Mouse (Mus musculus) lung, postnatal 0 days (tissue): ENCODE data around the gene Atl3. TPM values are rescaled to one million over a fixed set of nuclear protein-coding genes. Genes with fewer than 3 reads are reported as not detected.

Experiments used
- ATAC-seq: fragments of 200-750 bp; cut with Nextera tagmentation; 2 replicates; pipeline ENCODE4 v1.8.0; 2017; ENCODE audit warnings: moderate library complexity
- DNase-seq: peaks from one replicate; pipeline ENCODE4 v3.0.0-alpha.2; 2016; ENCODE audit warnings: low spot score
- H3K27ac ChIP-seq: fragments of 300-500 bp; sonication (generic); 2 replicates; pipeline ENCODE4 v1.5.1; 2014; ENCODE audit warnings: antibody characterized with exemption, mild to moderate bottlenecking, low read length, mixed read lengths
- H3K27me3 ChIP-seq: fragments of 300-500 bp; sonication (generic); replicated peaks from 2 replicates; pipeline ENCODE4 v1.6.1; 2014; ENCODE audit warnings: low read length, mixed read lengths; ENCODE audit not compliant: insufficient read depth
- H3K36me3 ChIP-seq: fragments of 300-500 bp; sonication (generic); 2 replicates; pipeline ENCODE4 v1.6.1; 2014; ENCODE audit warnings: low read length, mixed read lengths; ENCODE audit not compliant: insufficient read depth
- H3K4me1 ChIP-seq: fragments of 300-500 bp; sonication (generic); 2 replicates; pipeline ENCODE4 v1.6.1; 2014; ENCODE audit warnings: antibody characterized with exemption, low read depth, low read length, mixed read lengths; ENCODE audit not compliant: insufficient read depth
- H3K4me2 ChIP-seq: fragments of 300-500 bp; sonication (generic); replicated peaks from 2 replicates; pipeline ENCODE4 v1.6.1; 2014; ENCODE audit warnings: low read depth, mild to moderate bottlenecking, low read length, moderate library complexity, mixed read lengths
- H3K4me3 ChIP-seq: fragments of 300-500 bp; sonication (generic); 2 replicates; pipeline ENCODE4 v1.5.1; 2014; ENCODE audit warnings: low read depth, low read length
- H3K9ac ChIP-seq: fragments of 300-500 bp; sonication (generic); replicated peaks from 2 replicates; pipeline ENCODE4 v1.6.1; 2014; ENCODE audit warnings: low read depth, mild to moderate bottlenecking
- H3K9me3 ChIP-seq: fragments of 300-500 bp; sonication (generic); 2 replicates; pipeline ENCODE4 v1.6.1; 2016; ENCODE audit warnings: low read length, mixed read lengths
- CTCF ChIP-seq: IDR thresholded peaks from 2 replicates; pipeline ENCODE4 v1.5.1; 2016; ENCODE audit warnings: antibody characterized with exemption, mild to moderate bottlenecking
- EP300 ChIP-seq: IDR thresholded peaks from 2 replicates; pipeline ENCODE4 v1.6.1; 2016; ENCODE audit warnings: antibody characterized with exemption, mild to moderate bottlenecking, control low read depth
- WGBS: fragments of 180-500 bp; shearing (Covaris S2); extraction: QIAGEN DNeasy Blood & Tissue Kit; methylation state at CpG from one replicate; pipeline ENCODE4 v1.1.7; 2014; 5-methylcytosine and 5-hydroxymethylcytosine counted together
- polyA plus RNA-seq: library from polyadenylated mRNA; unstranded; fragments of >200 nt; fragmentation: Nextera tagmentation; extraction: Ambion mirVana; gene quantifications from 2 replicates; pipeline ENCODE4 v1.2.1, GENCODE M21; 2015

Atl3 gene
- polyA plus RNA-seq, 1 experiment from 2014 or later, result 20.0 TPM

GRCm38 (mm10) chr19:7561456-7561855 lies 67.6 kb downstream of the Atl3 start:
- Histone ChIP-seq H3K4me3 (no peak overlapping the region), H3K36me3 (no peaks in the 10 kb centered on the region), H3K9me3 (no peaks in the 10 kb centered on the region), H3K4me1 (no peaks in the 10 kb centered on the region), H3K4me2 (no peak overlapping the region), H3K9ac (no peak overlapping the region), H3K27ac (no peak overlapping the region), H3K27me3 (no peaks in the 10 kb centered on the region)
- TF ChIP-seq CTCF (no peak), EP300 (no peak)
- DNase-seq (no peak), ATAC-seq (no peak)
- WGBS, result 56% methylated on average over 3 of the region's 3 CpGs

- no peak overlapping the region for H3K27ac ChIP-seq
- WGBS, result 70% methylated on average over 10 of the region's 10 CpGs
- TF ChIP-seq EP300 (no peak), CTCF (no peak)
- DNase-seq (no peak), ATAC-seq (no peak)
- no peak overlapping the region for H3K4me2 ChIP-seq
- H3K27me3 ChIP-seq, result no peaks in the 10 kb centered on the region
- no peaks in the 10 kb centered on the region for H3K9me3 ChIP-seq
- no peak overlapping the region for H3K4me3 ChIP-seq
- no peaks in the 10 kb centered on the region for H3K36me3 ChIP-seq
- no peak overlapping the region for H3K9ac ChIP-seq
- H3K4me1 ChIP-seq, result no peaks in the 10 kb centered on the region
Observed at GRCm38 (mm10) chr19:7562601-7563129, 68.8 kb downstream of the Atl3 start.

- no peak overlapping the region for H3K9ac ChIP-seq
- H3K4me1 ChIP-seq, result no peaks in the 10 kb centered on the region
- H3K27me3 ChIP-seq, result no peaks in the 10 kb centered on the region
- H3K9me3 ChIP-seq, result no peaks in the 10 kb centered on the region
- TF ChIP-seq CTCF (no peak), EP300 (no peak)
- no peaks in the 10 kb centered on the region for H3K36me3 ChIP-seq
- DNase-seq, result no peak
- ATAC-seq, result no peak
- no peak overlapping the region for H3K4me3 ChIP-seq
- H3K4me2 ChIP-seq, result no peak overlapping the region
- 77% methylated on average over 2 of the region's 2 CpGs for WGBS
- H3K27ac ChIP-seq, result no peak overlapping the region
Observed at GRCm38 (mm10) chr19:7563676-7564075, 69.8 kb downstream of the Atl3 start.

- no peaks in the 10 kb centered on the region for H3K36me3 ChIP-seq
- no peak overlapping the region for H3K27ac ChIP-seq
- 92% methylated on average over 1 of the region's 1 CpGs for WGBS
- H3K4me3 ChIP-seq, result no peak overlapping the region
- H3K4me1 ChIP-seq, result no peaks in the 10 kb centered on the region
- no peaks in the 10 kb centered on the region for H3K9me3 ChIP-seq
- no peaks in the 10 kb centered on the region for H3K27me3 ChIP-seq
- H3K9ac ChIP-seq, result no peak overlapping the region
- ATAC-seq, result no peak
- no peak for DNase-seq
- TF ChIP-seq CTCF (no peak), EP300 (no peak)
- H3K4me2 ChIP-seq, result no peak overlapping the region
Observed at GRCm38 (mm10) chr19:7564457-7564856, 70.6 kb downstream of the Atl3 start.

- Histone ChIP-seq H3K9ac (no peak overlapping the region), H3K36me3 (no peaks in the 10 kb centered on the region), H3K27ac (no peak overlapping the region), H3K4me1 (no peaks in the 10 kb centered on the region), H3K27me3 (no peaks in the 10 kb centered on the region), H3K4me3 (no peak overlapping the region), H3K4me2 (no peak overlapping the region), H3K9me3 (no peaks in the 10 kb centered on the region)
- no peak for ATAC-seq
- WGBS, result 74% methylated on average over 3 of the region's 3 CpGs
- DNase-seq, result no peak
- no peak for TF ChIP-seq CTCF
- TF ChIP-seq EP300, result no peak
Observed at GRCm38 (mm10) chr19:7566826-7567225, 73.0 kb downstream of the Atl3 start.

- WGBS, result 50% methylated on average over 3 of the region's 3 CpGs
Observed at GRCm38 (mm10) chr19:7568364-7568763, 74.5 kb downstream of the Atl3 start.

GRCm38 (mm10) chr19:7569650-7570049 lies 75.8 kb downstream of the Atl3 start:
- ATAC-seq, result no peak
- no peak for DNase-seq
- TF ChIP-seq EP300 (no peak), CTCF (no peak)
- Histone ChIP-seq H3K27ac (no peak overlapping the region), H3K4me2 (no peak overlapping the region), H3K36me3 (no peaks in the 10 kb centered on the region), H3K27me3 (no peaks in the 10 kb centered on the region), H3K9ac (no peak overlapping the region), H3K4me1 (no peaks in the 10 kb centered on the region), H3K9me3 (no peaks in the 10 kb centered on the region), H3K4me3 (no peak overlapping the region)
- 77% methylated on average over 5 of the region's 5 CpGs for WGBS

More at GRCm38 (mm10) chr19:7568364-7568763, 74.5 kb downstream of the Atl3 start:
- DNase-seq (no peak), ATAC-seq (no peak)
- no peaks in the 10 kb centered on the region for H3K36me3 ChIP-seq
- H3K27ac ChIP-seq, result no peak overlapping the region
- H3K4me2 ChIP-seq, result no peak overlapping the region
- no peaks in the 10 kb centered on the region for H3K27me3 ChIP-seq
- no peaks in the 10 kb centered on the region for H3K4me1 ChIP-seq
- H3K9ac ChIP-seq, result no peak overlapping the region
- H3K9me3 ChIP-seq, result no peaks in the 10 kb centered on the region
- H3K4me3 ChIP-seq, result no peak overlapping the region
- TF ChIP-seq CTCF (no peak), EP300 (no peak)
